Mouse (Mus musculus) heart, postnatal 10 days (tissue): ENCODE measurements around the gene Pole2. TPM values are rescaled to one million over a fixed set of nuclear protein-coding genes. Genes with fewer than 3 reads are reported as not detected.

Experiments used
- DNase-seq, 2 experiments: peaks; one replicate each; pipeline ENCODE4 v3.0.0; 2021
- intact Hi-C: fragments of 180-260 bp; cut with DNase I; formaldehyde crosslinking; loops from one replicate; pipeline ENCODE4 v1.15.1; 2025
- total RNA-seq, 2 experiments: library from RNA; stranded (reverse); gene quantifications; 2 replicates each; pipeline ENCODE4 v1.2.3; 2021

The Pole2 gene
- total RNA-seq = 1 to 10 TPM; 3.0 to 5.2 TPM

- DNase-seq = peak; percentile 94 to 95
- intact Hi-C loops = loop anchor here (2.0 kb wide), 1 partner anchor 69 kb away; the partner anchor contains the start of gene Klhdc2
Observed at GRCm38 (mm10) chr12:69227776-69228466, at the start of gene Pole2. Gene Pole2, minus strand, starts transcription at chr12:69228195.

DNA sequence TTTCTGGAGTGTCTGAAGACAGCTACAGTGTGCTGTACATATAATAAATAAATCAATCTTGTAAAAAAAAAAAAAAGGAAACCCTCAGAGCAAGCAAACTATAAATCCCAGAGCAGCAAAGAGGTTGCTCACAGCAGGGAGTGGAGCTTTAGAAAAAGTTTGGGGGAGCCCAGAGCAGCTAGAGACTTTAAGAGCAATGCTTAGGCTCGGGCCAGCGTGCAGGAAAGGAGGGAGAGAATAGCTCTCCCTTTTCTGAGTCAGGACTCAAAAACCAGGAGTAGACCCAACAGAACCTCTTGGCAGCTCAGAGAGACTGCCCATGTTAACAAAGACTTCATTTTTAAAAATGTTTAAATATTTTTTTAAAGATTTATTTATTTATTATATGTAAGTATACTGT, 41.0 kb upstream of the Pole2 start:
- DNase-seq = no peak
- intact Hi-C loops = no loop called here

- intact Hi-C loops = no loop called here
- DNase-seq = no peak
Observed at GRCm38 (mm10) chr12:69267956-69268632, 40.1 kb upstream of the Pole2 start.

GRCm38 (mm10) chr12:69265031-69265430, 37.0 kb upstream of the Pole2 start:
- DNase-seq = no peak
- intact Hi-C loops = no loop called here

- intact Hi-C loops = no loop called here
Observed at GRCm38 (mm10) chr12:69262251-69262650, 34.3 kb upstream of the Pole2 start.

GRCm38 (mm10) chr12:69257836-69258235, 29.8 kb upstream of the Pole2 start:
- intact Hi-C loops = no loop called here
- DNase-seq = no peak

More at GRCm38 (mm10) chr12:69262251-69262650, 34.3 kb upstream of the Pole2 start:
- no peak for DNase-seq

- DNase-seq = no peak
- intact Hi-C loops = no loop called here
Observed at GRCm38 (mm10) chr12:69253806-69254205, 25.8 kb upstream of the Pole2 start.

- no peak for DNase-seq
- intact Hi-C loops = no loop called here
Observed at GRCm38 (mm10) chr12:69250756-69251155, 22.8 kb upstream of the Pole2 start.

DNA sequence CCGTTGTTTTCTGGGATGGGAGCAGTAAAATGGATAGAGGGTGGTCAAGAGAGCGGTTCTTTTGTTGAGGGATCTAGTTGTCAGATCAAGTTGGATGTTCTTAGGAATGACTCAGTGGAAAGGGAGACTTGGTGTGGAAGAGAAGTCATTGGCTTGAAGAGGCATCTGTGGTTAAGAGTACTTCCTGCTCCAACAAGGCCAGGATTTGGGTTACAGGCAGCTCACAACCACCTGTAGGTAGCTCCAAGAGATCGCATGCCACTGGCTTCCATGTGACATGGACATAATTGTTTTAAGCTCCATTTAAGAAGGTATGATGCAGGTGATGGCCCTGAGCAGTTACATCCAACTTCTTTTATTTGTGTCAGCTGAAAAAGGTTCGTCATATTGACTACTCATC, 21.8 kb upstream of the Pole2 start:
- no peak for DNase-seq
- intact Hi-C loops = no loop called here

- intact Hi-C loops = no loop called here
- peak; percentile 77 to 82 for DNase-seq
Observed at GRCm38 (mm10) chr12:69241771-69242431, 13.9 kb upstream of the Pole2 start.

- intact Hi-C loops = no loop called here
- peak in 1 of 2 experiments; percentile 11 for DNase-seq
Observed at GRCm38 (mm10) chr12:69241405-69241770, 13.4 kb upstream of the Pole2 start.

DNA sequence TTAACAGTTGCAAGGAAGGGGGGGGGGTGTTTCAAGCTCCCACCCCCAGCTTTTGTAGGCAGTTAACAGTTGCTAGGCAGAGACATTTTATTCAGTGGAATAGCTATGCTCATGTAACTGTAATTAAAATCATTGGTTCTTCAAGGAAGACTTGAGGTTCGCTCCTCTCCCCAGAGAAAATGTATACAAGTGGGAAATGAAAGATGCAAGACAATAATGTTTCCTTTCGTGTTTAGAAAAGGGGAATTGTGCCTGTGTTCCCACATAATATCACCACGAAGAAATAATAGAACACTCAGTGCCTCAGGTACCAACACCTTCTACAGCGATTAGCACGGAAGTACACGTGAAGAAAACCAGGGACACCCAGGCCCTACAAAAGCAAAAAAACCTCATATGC, 12.9 kb upstream of the Pole2 start, which contains the start of gene Klhdc1:
Klhdc1 (plus strand) TSS at position 301 of the 400 bp plus-strand sequence.
- intact Hi-C loops = no loop called here
- DNase-seq = no peak

GRCm38 (mm10) chr12:69238284-69238683, 10.3 kb upstream of the Pole2 start:
- DNase-seq = no peak
- intact Hi-C loops = no loop called here

GRCm38 (mm10) chr12:69235782-69236181, 7.8 kb upstream of the Pole2 start:
- intact Hi-C loops = no loop called here

DNA sequence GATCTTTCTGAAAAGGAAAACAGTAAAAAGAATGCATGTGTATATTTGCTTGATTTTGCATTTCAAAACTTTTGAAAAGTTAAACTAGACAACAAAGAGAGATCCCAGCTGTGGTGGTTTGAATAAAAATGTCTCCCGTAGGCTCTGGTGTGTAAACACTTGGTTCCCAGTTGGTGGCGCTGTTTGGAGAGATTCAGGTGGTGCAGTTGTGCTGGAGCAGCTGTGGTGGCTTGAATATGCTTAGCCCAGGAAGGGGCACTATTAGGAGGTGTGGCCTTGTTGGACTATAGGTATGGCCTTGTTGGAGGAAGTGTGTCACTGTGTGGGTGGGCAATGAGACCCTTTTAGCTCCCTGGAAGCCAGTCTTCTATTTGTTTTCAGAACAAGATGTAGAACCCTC, 1.3 kb upstream of the Pole2 start:
- peak in 1 of 2 experiments; percentile 26 for DNase-seq
- intact Hi-C loops = loop anchor here (2.0 kb wide), 1 partner anchor 68 kb away; the partner anchor contains the start of gene Klhdc2

More at GRCm38 (mm10) chr12:69235782-69236181, 7.8 kb upstream of the Pole2 start:
- DNase-seq = no peak

DNA sequence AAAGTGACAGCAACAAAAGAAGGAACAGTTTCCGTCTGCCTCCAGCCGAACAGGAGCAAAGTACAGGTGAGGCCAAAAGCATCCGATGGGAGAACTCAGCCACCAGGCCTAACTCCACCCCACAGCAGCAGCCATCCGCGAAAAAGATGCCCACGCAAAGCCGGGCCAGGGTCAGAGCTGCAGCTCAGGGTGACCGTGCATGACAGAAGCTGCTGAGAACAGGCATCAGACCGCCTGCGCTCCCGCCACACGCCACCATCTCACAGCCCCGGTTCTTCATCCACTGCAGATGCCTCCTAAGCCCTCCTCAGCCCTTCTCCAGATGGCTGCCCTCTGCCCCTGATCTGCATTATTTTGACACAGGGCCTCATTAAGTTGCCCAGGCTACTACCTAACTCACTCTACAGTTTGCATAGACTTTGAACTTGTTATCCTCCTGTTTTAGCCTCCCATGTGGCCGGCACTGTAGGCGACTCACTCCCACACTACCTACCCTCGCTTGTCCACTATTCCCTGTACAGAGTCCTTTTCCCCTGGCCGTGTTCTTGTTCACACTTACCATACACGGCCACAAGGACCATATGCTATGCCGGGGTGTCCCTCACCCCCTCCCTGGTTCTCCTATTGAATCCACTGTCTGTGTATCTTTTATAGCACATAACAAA, 7.2 kb downstream of the Pole2 start:
- DNase-seq = no peak
- intact Hi-C loops = no loop called here

DNA sequence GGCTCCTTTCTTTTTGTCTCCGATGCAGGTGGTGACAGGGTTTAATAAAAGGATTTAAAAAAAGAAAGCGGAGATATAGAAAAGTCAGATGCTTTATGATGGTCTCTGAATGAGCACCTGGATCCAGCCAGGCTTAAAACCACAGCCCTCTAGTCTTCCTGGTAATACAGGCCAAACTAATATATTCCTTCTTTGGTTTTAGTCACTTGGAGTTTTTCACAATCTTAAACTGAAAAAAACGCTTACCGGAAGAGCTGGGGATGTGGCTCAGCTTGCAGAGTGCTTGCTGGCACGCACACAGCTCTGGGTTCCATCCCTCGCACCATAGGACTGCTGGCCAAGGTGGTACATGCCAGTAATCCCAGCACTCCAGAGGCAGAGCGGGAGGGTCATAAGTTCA, 11.4 kb downstream of the Pole2 start:
- intact Hi-C loops = no loop called here
- no peak for DNase-seq

GRCm38 (mm10) chr12:69215000-69215785, 12.8 kb downstream of the Pole2 start:
- DNase-seq = peak; percentile 79 to 80
- intact Hi-C loops = no loop called here

DNA sequence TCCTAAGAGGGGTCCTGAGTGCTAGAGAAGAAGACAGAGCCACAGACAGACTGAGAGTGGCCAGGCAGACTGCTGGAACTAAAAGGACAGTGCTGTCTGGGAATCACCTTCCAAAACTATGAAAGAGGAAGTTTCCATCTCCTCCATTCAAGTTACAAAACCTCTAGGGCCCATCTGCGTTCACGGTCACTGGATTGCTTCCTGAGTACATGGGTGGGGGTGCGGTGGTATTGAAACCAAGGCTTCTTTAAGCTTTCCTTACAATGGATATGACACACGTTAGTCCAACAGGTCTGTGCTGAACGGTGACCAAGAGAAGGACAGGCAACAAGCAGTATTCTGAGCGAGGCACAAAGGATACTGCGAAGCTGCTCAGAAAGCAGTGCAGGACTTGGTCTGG, 13.6 kb downstream of the Pole2 start:
- intact Hi-C loops = no loop called here
- DNase-seq = no peak

DNA sequence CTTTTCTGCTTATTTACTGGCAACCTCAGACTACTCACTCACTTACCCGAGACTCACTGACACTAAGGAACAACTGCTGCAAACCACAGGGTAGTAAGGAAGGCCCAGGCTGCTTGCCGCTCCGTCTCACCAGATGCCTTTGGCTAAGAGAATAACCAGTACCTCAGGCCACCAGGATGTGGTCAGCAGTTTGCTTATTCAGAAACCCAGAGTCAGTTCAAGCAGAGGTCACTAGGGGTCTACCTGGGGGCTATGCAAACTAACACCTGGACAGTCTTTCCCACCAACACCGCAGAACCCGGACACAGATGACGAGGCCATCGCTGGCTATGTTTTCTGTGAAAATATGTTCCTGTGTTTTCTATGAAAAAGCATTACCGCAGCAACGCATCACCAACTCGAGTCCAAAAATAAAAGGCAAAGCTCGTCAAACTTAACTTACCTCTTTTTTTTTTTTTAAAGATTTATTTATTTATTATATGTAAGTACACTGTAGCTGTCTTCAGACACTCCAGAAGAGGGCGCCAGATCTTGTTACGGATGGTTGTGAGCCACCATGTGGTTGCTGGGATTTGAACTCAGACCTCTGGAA, 14.7 kb downstream of the Pole2 start:
- DNase-seq = no peak

More for the DNA sequence above, 14.7 kb downstream of the Pole2 start:
- intact Hi-C loops = no loop called here
